Mouse (Mus musculus) C2C12 (cell line): ENCODE measurements around the gene Smox. TPM values are rescaled to one million over a fixed set of nuclear protein-coding genes. Genes with fewer than 3 reads are reported as not detected.

ENCODE experiments used
- H3K27me3 ChIP-seq: one replicate; pipeline ENCODE4 v1.6.1; 2011; ENCODE audit not compliant: control insufficient read depth, insufficient read depth, insufficient read length
- H3K36me3 ChIP-seq: one replicate; pipeline ENCODE4 v1.6.1; 2011; ENCODE audit not compliant: control insufficient read depth, insufficient read depth
- H3K4me3 ChIP-seq: one replicate; pipeline ENCODE4 v1.5.1; 2011; ENCODE audit warnings: mild to moderate bottlenecking, control low read depth; ENCODE audit not compliant: poor library complexity, insufficient read depth, severe bottlenecking
- H3K79me2 ChIP-seq: one replicate; pipeline ENCODE4 v1.6.1; 2011; ENCODE audit not compliant: control insufficient read depth, insufficient read depth
- H3K79me3 ChIP-seq: one replicate; pipeline ENCODE4 v1.6.1; 2011; ENCODE audit warnings: low read depth, control low read depth
- H3ac ChIP-seq: one replicate; pipeline ENCODE3; 2011; ENCODE audit warnings: low read depth; ENCODE audit not compliant: control insufficient read depth, insufficient read length
- CEBPB ChIP-seq: IDR thresholded peaks from one replicate; pipeline ENCODE4 v1.6.1; 2011; ENCODE audit warnings: low read depth, mild to moderate bottlenecking, control low read depth, moderate library complexity
- CTCF ChIP-seq: IDR thresholded peaks from one replicate; pipeline ENCODE4 v1.5.1; 2011; ENCODE audit not compliant: control insufficient read depth, insufficient read depth, insufficient read length
- FOSL1 ChIP-seq: IDR thresholded peaks from one replicate; pipeline ENCODE4 v1.8.0; 2011; ENCODE audit warnings: mild to moderate bottlenecking, low read length; ENCODE audit not compliant: poor library complexity, insufficient read depth, severe bottlenecking
- MAX ChIP-seq: IDR thresholded peaks from one replicate; pipeline ENCODE4 v1.6.1; 2011; ENCODE audit warnings: mild to moderate bottlenecking, control low read depth
- MYOD1 ChIP-seq: IDR thresholded peaks from one replicate; pipeline ENCODE4 v1.6.1; 2011; ENCODE audit warnings: low read depth; ENCODE audit not compliant: control insufficient read depth, insufficient read length
- MYOG ChIP-seq: IDR thresholded peaks from one replicate; pipeline ENCODE4 v1.6.1; 2011; ENCODE audit not compliant: control insufficient read depth, insufficient read length; ENCODE audit errors: extremely low read depth
- USF1 ChIP-seq: IDR thresholded peaks from one replicate; pipeline ENCODE4 v1.6.1; 2011; ENCODE audit warnings: low read depth, mild to moderate bottlenecking, control low read depth, moderate library complexity
- polyA plus RNA-seq: library from polyadenylated mRNA; unstranded; fragments of >200 nt; fragmentation: generic; extraction: Trizol; gene quantifications from one replicate; pipeline ENCODE4 v1.2.1, GENCODE M21; 2012; ENCODE audit warnings: missing spikeins

Gene Smox
- polyA plus RNA-seq, 1 experiment: 44.7 TPM

- H3K36me3 ChIP-seq: no peaks in the 10 kb centered on the region
- TF ChIP-seq CEBPB: no peak
- TF ChIP-seq MYOD1: no peak
- TF ChIP-seq MYOG: no peak
- TF ChIP-seq USF1: no peak
- TF ChIP-seq MAX: no peak
- TF ChIP-seq CTCF: no peak
- no peak for TF ChIP-seq FOSL1
- H3K4me3 ChIP-seq: no peak overlapping the region
- no peaks in the 10 kb centered on the region for H3K79me3 ChIP-seq
- no peaks in the 10 kb centered on the region for H3K27me3 ChIP-seq
- no peak overlapping the region for H3ac ChIP-seq
- peaks cover 2% of the 10 kb centered on the region for H3K79me2 ChIP-seq
These were observed 4.0 kb upstream of the Smox start for GRCm38 (mm10) chr2:131487337-131487736.

- TF ChIP-seq CTCF (no peak), USF1 (no peak), MYOD1 (no peak), FOSL1 (no peak), MYOG (no peak), CEBPB (no peak), MAX (no peak)
These were observed 3.0 kb upstream of the Smox start for GRCm38 (mm10) chr2:131488261-131488660.

GRCm38 (mm10) chr2:131488870-131489269, 2.4 kb upstream of the Smox start:
- Histone ChIP-seq H3ac (no peak overlapping the region), H3K36me3 (no peaks in the 10 kb centered on the region), H3K4me3 (no peak overlapping the region), H3K79me3 (no peaks in the 10 kb centered on the region), H3K27me3 (no peaks in the 10 kb centered on the region), H3K79me2 (peaks cover 17% of the 10 kb centered on the region)
- TF ChIP-seq CEBPB (no peak), USF1 (no peak), MAX (no peak), MYOD1 (no peak), CTCF (no peak), MYOG (no peak), FOSL1 (no peak)

More at GRCm38 (mm10) chr2:131488261-131488660, 3.0 kb upstream of the Smox start:
- no peak overlapping the region for H3ac ChIP-seq
- H3K27me3 ChIP-seq: no peaks in the 10 kb centered on the region
- H3K79me2 ChIP-seq: peaks cover 11% of the 10 kb centered on the region
- peak overlapping the region; percentile 6 for H3K4me3 ChIP-seq
- H3K36me3 ChIP-seq: no peaks in the 10 kb centered on the region
- H3K79me3 ChIP-seq: no peaks in the 10 kb centered on the region

DNA sequence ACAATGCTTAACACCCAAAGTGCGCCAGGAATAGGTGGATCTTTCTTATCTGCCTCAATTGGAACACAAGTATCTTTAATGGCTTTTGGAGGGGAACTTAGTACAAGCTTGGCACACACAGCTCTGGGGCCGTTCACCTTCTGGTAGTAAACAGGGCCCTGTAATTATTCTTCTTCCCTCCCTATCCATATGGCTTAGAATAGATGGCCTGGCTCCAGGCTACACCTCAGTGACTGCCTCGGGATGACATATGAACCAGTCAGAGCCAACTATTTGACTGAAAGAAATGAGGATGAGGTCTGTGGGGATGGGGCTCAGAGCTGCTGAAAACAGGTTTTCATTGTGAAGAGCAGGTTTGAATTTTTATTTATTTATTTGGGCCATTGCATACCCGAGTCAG, 1.7 kb upstream of the Smox start:
- Histone ChIP-seq H3ac (no peak overlapping the region), H3K36me3 (no peaks in the 10 kb centered on the region), H3K79me3 (no peaks in the 10 kb centered on the region), H3K79me2 (peaks cover 24% of the 10 kb centered on the region), H3K4me3 (no peak overlapping the region), H3K27me3 (no peaks in the 10 kb centered on the region)
- TF ChIP-seq CTCF (no peak), MYOG (no peak), MAX (no peak), FOSL1 (no peak), USF1 (no peak), CEBPB (no peak), MYOD1 (no peak)

- Histone ChIP-seq H3K4me3 (peak overlapping the region; percentile 55), H3K27me3 (no peaks in the 10 kb centered on the region), H3K79me3 (peaks cover 2% of the 10 kb centered on the region), H3K79me2 (peaks cover 47% of the 10 kb centered on the region), H3ac (peak overlapping the region; percentile 83), H3K36me3 (no peaks in the 10 kb centered on the region)
- no peak for TF ChIP-seq MYOG
- TF ChIP-seq CEBPB: no peak
- no peak for TF ChIP-seq USF1
- TF ChIP-seq CTCF: no peak
- no peak for TF ChIP-seq FOSL1
- TF ChIP-seq MYOD1: no peak
- TF ChIP-seq MAX: no peak
These were observed 655 bp downstream of the Smox start for GRCm38 (mm10) chr2:131491707-131492595.

GRCm38 (mm10) chr2:131492596-131493139, 1.4 kb downstream of the Smox start:
- Histone ChIP-seq H3K27me3 (no peaks in the 10 kb centered on the region), H3K36me3 (no peaks in the 10 kb centered on the region), H3K79me2 (peaks cover 55% of the 10 kb centered on the region), H3K4me3 (peak overlapping the region; percentile 55), H3K79me3 (peaks cover 4% of the 10 kb centered on the region), H3ac (peak overlapping the region; percentile 83)
- TF ChIP-seq MYOD1 (no peak), CEBPB (no peak), FOSL1 (no peak), MYOG (no peak), USF1 (no peak), CTCF (no peak), MAX (no peak)
